Mouse (Mus musculus) retina, postnatal 1 day (tissue): ENCODE results near the gene Ctbp2.
"Not testable (repeated sequence)": the region's sequence is repeated elsewhere in the genome, so short reads cannot be mapped to it uniquely, and the experiment has no call there.

Experiments used
- DNase-seq: peaks from one replicate; pipeline ENCODE4 v3.0.0-alpha.2; 2012

The Ctbp2 gene

DNA sequence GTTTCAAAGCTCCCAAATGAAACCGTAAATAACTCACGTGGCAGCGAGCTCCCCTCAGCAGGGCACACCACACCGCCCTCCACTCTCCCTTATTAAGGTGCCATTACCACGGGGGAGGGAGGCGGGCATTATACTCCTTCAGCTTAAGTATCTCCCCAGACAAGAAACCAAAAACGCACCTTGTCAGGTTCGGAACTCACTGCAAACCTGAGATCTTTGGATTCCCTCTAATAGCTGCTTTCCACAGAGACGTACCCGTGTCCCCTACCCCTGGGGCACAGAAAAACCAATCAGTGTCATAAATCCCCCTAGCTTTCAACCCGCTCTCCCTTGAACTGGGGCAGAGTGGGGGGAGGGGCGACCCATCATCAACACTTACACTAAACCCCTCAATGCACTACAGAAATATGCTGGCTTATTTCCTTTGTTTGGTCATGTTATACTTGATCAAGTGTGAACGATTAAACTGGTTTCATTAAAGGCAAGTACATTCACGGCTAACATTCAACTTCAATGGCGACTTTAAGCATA, 3.9 kb downstream of the Ctbp2 start:
- DNase-seq = peak; percentile 85

DNA sequence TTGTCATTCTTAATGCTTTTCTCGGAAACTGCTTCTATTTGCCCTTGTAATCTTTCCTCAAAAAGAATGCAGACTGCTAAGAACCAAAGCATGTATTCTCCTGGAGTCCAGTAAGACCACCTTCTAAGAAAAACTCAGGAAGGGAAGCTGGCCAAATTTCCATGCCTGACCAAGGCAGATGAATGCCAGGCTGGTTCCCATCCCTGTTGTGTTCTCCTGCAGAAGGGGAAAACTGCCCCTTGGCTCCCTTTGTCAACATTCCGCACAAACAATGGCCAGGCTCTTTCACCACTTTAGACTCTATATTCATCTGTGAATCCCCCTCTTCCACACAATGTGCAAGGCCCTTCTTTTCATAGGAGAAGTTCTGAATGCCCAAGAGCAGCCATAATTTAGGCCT, 6.3 kb downstream of the Ctbp2 start:
- no peak for DNase-seq

DNA sequence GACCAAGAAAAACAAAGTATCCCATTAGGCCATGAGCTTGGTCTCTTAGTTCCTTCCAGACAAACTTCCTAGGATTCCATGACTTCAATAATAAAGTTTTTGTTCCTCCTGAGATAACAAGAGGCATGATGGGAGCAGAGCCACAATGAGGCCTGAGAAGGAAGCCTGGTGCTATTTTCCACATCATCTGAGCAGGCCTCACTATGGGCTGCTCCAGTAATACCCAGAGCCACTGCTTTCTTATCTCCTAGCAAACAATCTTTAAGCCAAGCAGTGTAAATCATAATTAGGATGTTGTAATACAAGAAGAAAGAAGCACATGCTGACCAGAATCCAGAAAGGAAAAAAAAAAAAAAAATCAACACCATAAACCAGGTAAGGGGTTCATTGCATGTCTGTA, 7.6 kb downstream of the Ctbp2 start:
- no peak for DNase-seq

DNA sequence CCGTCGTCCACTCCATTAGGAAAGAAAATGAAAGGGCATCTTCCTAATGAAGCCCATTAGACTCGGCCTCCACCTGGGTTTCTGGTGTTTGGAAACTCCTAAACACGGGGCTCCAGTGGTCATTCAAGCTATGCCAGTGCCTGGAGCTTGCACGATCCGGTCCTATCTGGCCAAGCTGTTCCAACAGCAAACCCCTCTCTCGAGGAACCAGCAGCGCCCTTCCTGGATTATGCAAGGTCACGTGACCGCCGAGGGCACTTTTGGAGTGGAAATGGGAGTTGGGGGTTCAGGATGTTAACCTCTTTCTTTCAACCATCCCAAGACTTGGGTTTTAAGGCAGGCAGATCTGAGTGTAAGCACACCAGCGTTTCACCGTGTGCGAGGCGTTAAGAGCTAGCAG, 8.3 kb downstream of the Ctbp2 start:
- DNase-seq = peak; percentile 62

DNA sequence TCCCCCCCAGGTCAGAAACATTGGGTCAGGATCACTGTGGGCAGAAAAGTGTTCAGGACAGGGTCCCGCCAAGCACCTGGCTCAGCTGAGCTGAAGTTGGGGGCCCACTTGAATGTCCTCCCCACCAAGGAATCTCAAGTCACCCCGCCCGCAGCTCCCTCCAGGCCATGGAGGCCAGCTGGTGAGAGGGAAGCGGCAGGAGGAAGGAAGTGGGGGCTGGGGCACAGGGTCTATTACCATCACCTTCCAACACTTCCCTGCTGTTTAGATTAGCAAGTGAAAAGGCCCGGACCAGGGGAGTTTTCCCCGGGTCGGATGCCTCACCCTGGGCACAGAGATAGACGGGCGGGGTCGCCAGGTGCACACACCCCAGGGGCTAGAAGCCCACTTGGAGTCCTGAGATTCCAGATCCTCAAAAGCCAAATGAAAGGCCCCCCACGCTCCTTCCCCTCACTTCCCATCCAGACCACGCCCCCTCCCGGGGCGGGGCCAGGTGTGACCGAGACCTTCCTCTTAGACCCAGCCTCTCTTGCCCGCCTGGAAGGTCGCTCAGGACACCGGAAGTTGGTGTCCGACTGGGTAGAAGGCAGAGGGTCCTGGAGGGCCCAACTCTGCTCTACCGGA, 9.2 kb downstream of the Ctbp2 start:
- DNase-seq = no peak

DNA sequence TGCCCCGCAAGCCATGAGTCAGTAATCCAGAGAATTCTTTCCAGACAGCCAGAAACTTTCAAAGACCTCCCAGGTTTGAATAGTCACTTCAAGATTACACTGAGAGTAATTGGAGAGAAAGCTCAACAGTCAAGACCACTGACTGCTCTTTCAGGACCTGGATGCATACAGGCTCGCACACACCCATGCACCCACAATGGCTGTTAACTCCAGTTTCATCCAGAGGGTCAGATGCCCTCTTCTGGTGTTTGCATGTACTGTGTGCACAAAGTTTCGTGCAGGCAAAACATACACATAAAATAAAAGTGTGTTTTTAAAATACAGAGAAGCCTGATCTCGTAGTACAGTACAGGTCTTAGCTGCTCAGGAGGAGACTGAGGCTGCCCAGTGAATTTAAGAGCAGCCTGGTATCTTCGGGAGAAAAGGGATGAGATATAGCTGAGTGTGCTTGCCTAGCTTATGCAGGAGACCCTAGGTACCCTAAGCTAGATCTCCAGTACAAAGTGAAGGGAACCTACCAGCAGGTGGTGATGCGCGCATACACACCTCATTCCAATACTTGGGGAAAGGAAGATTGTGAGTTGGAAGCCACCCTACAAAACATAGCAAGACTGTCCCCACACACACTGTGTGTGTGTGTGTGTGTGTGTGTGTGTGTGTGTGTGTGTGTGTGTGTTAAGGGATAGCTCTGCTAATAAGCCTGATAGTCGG, 10.8 kb downstream of the Ctbp2 start:
- DNase-seq = peak; percentile 43

DNA sequence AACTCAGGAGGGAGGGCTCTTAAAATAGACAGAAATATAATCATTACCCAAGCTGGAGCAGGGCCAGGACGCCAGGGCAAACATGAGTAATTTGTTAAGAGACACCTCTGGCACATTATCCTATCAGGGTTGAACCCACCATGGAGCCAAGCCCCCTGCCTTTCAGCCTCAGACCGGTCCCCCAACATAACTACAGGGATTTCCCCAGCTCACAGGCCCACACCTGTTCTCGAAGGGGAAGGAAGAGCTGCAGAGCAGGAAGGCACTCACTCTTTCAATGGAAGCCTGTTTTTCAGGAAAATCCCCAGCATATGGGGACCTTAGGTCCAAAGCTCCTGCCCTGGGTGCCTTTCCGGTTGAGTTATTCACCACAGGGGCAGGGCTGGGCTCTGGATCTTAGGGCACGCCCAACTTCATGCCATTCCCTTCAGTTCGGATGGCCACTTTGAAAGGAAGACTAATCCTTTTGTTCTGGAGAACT, 11.8 kb downstream of the Ctbp2 start:
- peak; percentile 77 for DNase-seq

DNA sequence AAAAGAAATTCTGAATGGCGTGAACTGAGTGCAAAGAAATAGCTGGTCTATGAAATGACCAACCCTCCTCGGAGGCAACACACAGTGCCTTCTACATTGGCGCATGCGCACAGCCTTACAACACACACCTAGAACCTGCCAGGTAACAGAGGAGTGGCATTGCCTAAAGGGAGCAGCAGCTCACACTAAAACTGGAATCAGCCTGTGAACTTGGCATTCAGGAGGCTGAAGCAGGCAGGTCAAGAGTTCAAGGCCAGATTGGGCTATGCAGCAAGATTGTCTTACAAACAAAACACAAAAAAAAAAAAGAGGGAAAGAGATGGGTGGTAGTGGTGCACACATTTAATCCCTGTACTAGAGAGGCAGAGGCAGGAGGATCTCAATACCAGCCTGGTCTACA, 14.7 kb downstream of the Ctbp2 start:
- no peak for DNase-seq

DNA sequence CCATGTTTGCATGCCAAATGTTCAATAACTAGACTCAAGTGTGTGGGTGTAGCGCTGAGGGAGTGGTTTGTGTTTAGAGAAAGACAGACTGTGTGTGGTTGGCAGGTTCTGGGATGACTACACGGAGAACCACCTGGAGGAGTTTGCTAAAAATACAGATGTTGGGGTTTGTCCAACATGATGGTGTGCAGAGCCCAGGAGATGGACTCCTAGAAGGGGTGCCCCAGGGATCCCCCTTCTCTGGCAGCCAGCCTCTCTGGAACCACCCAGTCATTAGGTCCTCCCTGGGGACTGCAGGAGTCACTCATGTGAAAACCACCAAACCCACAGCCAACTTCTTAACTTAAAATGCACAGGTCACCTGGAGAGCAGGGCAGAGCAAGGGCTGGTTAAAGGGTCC, 15.5 kb downstream of the Ctbp2 start:
- no peak for DNase-seq

DNA sequence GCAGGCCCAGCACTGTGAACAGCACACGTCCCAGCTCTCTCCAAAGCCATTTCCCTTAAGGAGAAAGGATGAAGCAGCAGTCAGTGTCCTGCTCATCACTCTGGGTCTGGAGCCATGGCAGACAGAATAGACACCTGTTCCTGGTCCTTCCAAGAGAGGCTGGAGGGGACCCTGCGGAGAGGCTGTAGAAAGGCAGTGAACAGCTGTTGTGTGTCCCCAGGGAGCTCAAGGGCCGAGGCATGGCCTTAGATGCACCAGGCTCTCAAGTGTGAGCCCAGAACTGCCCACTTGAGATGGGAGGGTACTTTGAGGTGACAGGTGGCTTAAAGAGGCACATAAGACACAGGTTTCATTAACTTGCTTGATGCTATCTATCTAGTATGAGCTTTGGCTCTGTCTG, 21.6 kb downstream of the Ctbp2 start:
- no peak for DNase-seq

DNA sequence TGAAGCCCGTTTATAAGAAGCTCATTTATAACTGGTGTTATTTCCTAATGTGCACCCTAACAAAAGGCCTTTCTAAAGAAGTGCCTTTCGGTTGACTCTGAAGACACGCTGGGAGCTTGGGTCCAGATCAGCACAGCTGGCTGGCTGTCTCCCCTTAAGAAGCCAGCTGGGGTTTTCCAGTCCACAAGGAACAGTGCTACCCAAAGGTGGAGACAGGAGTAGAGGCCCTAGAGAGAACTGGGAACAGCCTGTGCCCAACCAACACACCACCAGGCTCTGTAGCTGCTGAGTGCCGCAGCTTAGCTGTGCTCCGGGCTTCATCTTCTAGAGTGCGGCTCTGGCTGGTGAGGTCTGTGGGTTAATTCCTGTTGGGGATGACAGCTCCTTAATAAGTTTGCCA, 23.1 kb downstream of the Ctbp2 start:
- no peak for DNase-seq

DNA sequence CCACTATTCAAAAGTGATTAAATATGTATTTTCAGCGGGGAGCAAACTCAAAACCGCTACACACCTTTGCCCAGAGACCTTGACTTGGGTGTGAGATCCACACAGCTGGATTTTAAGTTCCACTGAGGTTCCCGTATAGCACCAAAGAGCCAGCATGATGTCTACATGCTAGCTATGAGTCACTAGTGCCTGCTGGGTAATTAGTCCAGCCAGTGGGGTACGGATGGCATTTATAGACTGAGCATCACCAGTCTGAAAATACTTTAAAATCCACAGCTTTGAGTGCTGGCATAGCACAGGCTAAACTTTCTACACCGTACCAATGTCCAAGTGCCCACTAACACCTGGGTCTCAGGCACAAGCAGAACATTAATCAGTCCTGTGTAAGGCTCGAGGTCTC, 24.0 kb downstream of the Ctbp2 start:
- DNase-seq = no peak

DNA sequence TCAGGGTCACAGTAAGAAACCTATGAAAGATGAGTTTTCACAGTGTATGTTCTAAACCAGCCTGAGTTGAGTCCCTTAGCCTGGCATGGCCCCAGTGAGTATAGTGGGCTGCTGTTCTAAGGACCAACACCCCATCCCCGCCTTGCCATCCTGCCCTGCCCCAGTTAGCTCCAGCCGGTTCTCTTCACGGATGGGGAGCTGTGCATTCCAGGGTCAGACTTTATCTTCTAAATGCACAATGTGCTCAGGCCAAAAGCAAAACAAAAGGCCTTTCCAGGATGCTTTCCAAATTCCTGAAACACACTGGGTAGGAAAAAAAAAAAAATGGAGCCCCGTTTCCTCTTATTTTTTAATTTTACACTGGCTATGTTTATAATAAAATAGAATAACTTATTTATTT, 24.9 kb downstream of the Ctbp2 start:
- no peak for DNase-seq

DNA sequence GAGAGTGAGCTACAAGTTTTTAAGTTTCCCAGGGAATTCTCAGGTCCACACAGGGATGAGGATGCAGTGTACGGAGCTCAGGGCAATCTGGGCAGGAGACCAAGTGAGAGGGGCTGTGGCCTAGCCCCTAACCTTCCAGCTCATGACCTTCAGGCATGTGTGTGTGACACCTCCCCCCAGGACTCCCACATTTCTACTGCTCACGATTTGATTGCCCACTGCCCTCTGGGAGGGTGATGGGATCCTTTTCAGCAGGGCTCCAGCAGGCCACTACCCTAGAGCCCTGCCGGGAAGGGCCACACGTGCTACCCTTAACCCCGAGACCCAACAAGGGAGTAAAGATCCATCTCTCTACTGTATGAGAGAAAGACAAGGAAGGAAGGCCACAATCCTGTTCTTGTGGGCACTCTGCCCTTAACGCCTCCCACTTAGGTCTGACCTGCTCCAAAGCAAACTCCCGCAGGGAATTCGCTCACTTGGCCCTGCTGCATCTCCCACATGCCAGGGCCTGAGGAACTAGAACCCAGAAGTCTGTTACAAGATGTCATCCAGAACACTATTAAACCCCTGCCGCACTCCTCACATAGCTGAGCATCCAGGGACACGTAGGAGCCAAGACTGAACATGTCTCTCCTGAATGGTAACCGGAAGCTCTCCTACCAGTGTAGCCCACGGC, 25.9 kb downstream of the Ctbp2 start:
- no peak for DNase-seq

DNA sequence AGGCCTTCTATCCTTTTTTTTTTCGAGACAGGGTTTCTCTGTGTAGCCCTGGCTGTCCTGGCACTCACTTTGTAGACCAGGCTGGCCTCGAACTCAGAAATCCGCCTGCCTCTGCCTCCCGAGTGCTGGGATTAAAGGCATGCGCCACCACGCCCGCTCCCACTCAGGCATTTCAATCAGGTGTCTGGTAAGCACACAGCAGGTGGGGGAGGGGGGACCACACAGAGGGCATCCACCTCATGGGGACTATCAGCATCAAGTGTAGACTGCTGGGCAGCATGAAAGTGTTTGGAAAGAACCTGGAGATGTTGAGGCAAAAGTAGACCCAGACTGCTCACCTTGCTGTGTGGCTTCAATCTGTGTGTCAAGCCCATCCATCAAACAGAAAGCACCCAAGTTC, 28.5 kb downstream of the Ctbp2 start:
- DNase-seq = not testable (repeated sequence)

DNA sequence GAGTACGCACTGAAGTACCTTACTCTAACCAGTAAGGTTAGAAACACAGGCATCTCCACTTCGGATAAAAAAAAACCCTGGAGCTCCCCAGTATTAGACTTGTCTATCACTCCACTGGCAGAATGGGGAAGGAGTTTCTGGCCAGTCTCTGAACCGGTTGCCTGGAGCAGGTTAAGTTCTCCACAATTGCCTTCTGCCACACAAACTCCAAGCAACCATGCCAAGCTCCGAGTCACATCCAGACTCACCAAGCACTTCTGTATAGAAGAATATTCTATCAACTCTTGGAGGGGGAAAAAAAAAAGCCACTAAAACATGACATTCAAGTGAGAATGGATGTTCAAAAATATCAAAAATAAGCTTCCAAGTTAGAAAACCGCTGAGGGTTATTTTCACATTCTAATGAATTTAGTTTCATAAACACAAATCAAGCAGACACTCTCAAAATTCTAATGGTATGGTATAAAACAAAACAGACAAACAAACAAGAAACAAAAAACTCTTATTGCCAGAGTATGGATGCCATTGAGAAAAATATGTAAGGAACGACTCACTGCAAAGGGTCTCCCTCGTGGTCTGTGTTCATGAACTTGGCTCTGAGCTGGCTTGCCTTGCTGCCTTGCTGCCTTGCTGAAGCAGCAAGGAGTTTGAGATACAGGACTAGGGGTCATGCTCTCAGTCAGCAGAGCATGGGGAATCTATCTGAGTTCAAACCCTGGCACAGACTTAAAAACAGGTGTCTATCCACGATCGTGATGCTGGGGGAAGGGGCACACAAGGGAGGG, 29.3 kb downstream of the Ctbp2 start:
- no peak for DNase-seq

DNA sequence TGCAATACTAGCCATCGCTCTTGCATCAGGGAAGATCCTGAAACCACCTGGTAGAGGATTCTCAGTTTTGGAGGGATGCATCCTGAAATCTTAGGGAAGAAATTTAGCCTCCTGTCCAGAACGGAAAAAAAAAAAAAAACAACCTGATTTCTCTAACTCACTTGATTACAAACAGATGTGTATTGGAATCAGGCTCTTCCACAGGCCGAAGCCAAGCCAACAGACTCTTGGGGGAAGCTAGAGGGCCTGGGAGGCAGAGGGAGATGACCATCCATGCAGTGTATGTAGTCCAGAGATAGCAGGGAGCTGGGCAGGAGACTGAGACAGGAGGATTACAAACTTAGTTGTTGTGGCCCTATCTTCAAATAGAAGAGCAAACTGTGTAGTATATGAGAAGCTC, 30.0 kb downstream of the Ctbp2 start:
- DNase-seq = no peak

DNA sequence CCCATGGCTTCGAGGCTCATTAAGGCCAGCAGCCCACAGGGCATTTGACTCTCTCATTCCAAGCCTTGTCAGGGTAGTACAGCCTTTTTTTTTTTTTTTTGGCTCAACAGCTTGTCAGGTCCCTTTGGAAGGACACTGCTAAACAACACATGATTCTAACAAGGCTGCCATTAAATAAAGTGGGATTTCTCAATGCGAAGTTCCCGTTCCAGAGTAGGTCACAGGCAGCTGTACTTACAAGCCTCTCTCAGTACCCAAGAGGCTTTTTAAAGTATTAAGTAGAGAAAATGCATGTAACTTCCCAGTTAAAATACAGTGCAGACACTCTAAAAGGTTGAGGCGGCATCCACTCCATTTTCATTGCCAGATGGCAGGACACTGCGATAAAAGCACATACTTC, 30.4 kb downstream of the Ctbp2 start:
- DNase-seq = no peak

DNA sequence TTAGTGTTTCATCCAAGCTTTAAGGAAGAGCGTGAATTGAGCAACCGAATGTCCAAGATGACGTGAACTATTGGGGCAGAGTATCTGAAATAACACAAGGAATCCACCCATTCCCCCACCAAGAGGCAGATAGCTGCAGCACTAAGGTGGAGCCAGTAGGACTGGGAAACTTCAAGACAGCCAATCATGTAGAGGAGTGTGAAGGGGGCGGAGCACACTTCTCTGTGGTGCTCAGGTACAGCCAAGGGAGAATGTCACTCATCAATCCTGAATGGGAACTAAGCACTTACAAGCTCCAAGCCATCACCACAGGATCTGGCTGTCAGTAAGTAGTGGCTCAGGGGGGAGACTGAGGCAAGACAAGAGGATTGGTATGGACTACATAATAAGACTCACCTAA, 33.5 kb downstream of the Ctbp2 start:
- DNase-seq = no peak

DNA sequence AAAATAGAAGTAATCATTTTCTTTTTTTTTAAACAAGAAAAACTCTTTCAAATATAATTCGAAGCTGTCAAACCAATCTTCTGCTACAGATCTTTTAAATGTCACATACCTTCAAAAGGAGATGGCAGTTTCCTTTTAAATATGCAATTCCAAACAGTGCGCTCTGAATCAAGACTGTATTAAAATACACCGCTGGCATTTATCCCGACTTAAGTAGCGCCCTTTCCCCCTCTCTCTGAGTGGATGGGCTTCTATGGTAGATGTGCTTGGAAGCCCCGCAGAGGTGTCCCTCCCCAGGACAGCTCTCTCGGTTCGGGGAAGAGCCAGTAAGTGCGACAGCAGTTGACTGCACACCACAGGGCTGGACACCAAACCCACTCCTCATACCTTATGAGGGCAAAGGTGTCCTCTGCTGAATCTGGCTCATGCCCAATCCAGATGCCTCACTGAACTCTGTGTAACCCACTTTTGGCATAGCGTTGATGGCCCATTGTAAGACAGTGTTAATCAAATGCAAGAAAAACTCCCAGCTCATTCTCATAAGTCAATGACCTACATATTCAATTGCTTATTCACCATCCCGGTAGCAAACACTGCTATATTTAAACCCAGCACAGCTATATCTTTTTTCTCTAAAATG, 34.4 kb downstream of the Ctbp2 start:
- DNase-seq = no peak

DNA sequence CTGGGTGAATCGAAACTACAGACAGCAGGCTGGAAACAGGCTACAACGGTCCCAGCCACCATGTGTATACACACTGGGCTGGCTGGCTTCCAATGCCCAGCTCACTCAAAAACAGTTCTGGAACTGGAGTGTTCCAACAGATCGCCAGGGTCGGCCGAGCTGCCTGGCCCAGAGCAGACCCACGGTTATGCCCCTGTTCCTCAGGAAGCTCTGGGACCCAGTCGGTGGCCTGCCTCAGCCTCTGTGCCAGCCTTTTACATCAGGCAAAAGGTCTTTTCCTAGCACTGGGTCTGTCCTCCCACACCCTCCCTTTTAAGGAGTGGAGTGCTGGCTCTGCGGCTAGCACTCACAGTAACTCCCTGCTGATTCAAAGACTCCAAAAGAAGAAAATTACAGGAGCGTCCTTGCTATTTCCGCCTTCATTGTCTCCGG, 35.3 kb downstream of the Ctbp2 start:
- DNase-seq = no peak

DNA sequence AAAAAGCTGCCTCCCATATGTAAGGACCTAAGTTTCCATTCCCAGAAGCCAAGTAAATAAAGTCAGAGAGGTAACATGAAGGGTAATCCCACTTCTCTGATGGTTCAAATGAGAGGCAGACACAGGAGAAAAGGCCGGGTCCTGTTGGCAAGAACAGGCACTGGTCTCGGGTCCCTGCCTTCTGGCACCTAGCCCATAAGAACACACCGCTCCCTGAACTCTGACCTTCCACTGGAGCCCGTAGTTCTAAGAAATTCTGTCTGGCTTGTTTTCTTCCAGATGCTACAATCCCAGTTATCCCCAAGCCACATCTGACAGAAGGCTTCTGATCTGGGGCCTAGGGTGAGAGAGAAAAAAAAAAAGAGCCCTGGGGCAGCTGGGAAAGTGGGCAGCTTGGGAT, 35.7 kb downstream of the Ctbp2 start:
- peak; percentile 57 for DNase-seq

DNA sequence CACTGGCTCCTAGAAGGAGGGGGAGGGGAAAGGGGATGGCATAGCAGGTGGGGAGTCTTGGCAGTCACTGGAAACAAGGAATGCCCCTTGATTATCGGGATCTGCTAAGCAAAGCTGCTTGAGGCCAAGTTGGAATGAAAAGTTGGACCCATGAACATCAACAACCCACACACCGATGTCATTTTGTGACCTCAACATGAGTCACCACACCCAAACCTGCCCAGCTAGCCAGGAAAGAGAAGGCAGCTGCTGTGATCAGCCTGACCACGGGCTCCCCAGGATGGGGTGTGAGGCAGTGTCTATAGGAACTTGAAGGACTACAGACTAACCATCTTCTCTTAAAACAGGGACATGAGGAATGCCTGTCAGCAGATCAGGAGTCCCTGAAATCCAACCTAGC, 38.7 kb downstream of the Ctbp2 start:
- no peak for DNase-seq
